Mouse (Mus musculus) left cerebral cortex, postnatal 10 days (tissue): ENCODE results near the gene Rad51c. TPM values are rescaled to one million over a fixed set of nuclear protein-coding genes. Genes with fewer than 3 reads are reported as not detected.
"Not testable (repeated sequence)": the region's sequence is repeated elsewhere in the genome, so short reads cannot be mapped to it uniquely, and the experiment has no call there.

ENCODE experiments used
- DNase-seq, 2 experiments: peaks; one replicate each; pipeline ENCODE4 v3.0.0; 2021 to 2022; ENCODE audit warnings: low spot score in 2 of 2, mixed read lengths in 1 of 2; ENCODE audit errors: extremely low spot score in 1 of 2
- intact Hi-C: fragments of 180-260 bp; cut with DNase I; formaldehyde crosslinking; loops from one replicate; pipeline ENCODE4 v1.15.1; 2025
- total RNA-seq, 2 experiments: library from RNA; stranded (reverse); gene quantifications; 2 replicates each; pipeline ENCODE4 v1.2.3; 2021

Rad51c gene
- total RNA-seq: 1 to 10 TPM; 3.4 to 4.8 TPM

- intact Hi-C loops: loop anchor here (5.0 kb wide), 1 partner anchor 188 kb away; no protein-coding TSS in a partner anchor
- DNase-seq: peak in 1 of 2 experiments; percentile 57
These were observed at the start of gene Rad51c, which contains the start of gene Tex14 for GRCm38 (mm10) chr11:87404876-87405275. Gene Rad51c (minus strand): TSS chr11:87404954. Gene Tex14 (plus strand): TSS chr11:87405065.

DNA sequence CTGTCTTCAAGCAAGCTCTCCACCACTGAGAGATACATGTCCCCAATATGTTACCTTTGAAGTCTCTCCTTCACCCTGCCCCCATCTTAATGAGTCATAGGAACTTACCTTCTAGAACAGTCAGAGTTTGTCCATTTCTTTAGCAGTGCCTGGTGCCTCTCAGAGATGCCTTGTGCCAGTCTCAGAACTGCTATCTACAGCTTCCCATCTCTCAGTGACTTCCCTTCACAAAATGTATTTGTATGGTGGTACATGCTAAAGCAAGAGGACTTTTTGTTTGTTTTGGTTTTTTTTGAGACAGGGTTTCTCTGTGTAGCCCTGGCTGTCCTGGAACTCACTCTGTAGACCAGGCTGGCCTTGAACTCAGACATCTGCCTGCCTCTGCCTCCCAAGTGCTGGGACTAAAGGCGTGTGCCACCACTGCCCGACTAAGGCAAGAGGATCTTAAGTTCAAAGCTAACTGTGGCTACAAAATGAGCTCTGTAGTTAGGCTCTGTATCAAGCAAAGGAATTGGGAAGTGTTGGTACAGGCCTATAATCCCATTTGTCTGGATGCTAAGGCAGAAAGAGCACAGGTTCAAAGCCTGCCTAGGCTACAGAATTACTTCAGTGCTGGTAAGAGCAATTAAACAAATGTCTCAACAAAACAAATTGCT lies 49.4 kb upstream of the Rad51c start:
- intact Hi-C loops: no loop called here
- no peak for DNase-seq

DNA sequence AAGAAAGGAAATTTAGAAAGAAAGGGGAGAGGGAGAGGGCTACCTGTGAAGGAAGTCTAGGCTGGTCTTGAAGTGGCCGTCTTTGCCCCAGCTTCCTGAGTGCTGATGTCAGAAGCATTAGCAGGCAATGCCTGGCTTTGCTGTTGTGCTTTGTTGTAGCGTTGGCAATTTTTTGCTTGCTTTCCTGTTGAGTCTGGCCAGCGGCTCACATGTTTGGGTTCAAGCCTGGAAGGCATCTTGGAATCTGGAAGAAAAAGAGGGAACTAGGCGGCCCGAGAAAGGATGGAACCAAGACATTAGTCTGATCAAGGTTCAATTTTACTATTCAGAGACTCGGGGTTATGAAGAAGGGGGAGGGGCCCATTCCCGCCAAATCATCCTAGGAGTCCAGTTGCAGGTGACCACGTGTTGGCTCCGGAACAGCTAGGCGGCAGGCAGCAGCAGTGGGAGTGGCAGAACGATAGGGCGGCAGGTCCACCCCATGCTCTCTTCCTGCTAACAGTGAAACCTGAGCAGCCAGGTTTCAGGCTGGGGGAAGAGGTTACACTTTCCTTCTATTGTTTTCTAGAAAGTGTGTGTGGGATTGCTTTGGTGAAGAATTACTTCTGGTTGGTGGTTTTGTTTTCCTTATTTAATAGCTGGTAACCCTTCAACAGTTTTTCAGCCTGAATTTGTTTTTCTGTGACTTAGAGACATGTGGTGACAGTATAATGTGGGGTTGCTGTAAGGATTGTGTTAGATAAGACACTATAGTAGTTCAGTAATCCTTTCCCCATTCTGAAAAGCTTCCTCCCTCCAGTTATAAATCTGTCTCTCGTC lies 48.7 kb upstream of the Rad51c start:
- intact Hi-C loops: no loop called here
- DNase-seq: no peak

DNA sequence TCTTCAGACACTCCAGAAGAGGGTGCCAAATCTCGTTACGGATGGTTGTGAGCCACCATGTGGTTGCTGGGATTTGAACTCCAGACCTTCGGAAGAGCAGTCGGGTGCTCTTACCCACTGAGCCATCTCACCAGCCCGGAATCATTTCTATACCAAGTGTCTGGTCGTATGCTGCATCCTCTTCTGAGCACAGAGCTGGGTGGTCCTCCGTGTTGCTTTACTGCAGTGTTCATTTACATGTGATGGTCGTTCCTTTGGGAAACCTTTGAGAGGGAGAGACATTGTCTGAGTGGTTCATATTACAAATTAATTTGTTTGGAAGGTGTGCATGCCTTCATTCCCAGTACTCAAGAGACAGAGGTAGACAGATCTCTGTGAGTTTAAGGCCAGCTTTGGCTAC lies 48.0 kb upstream of the Rad51c start:
- DNase-seq, intact Hi-C loops: not testable (repeated sequence)

DNA sequence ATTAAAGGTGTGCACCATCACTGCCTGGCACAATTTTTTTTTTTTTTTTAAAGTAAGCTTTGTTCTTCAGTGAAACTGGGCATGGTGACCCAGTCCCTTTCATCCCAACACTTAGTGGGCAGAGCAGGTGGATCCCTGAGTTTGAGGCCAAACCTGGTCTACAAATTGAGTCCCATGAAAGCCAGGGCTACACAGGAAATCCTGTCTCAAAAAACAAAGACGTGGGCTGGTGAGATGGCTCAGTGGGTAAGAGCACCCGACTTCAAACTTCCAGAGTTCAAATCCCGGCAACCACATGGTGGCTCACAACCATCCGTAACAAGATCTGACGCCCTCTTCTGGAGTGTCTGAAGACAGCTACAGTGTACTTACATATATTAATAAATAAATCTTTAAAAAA lies 45.1 kb upstream of the Rad51c start:
- DNase-seq, intact Hi-C loops: not testable (repeated sequence)

- intact Hi-C loops: no loop called here
- no peak for DNase-seq
These were observed 44.4 kb upstream of the Rad51c start for GRCm38 (mm10) chr11:87449200-87449547.

DNA sequence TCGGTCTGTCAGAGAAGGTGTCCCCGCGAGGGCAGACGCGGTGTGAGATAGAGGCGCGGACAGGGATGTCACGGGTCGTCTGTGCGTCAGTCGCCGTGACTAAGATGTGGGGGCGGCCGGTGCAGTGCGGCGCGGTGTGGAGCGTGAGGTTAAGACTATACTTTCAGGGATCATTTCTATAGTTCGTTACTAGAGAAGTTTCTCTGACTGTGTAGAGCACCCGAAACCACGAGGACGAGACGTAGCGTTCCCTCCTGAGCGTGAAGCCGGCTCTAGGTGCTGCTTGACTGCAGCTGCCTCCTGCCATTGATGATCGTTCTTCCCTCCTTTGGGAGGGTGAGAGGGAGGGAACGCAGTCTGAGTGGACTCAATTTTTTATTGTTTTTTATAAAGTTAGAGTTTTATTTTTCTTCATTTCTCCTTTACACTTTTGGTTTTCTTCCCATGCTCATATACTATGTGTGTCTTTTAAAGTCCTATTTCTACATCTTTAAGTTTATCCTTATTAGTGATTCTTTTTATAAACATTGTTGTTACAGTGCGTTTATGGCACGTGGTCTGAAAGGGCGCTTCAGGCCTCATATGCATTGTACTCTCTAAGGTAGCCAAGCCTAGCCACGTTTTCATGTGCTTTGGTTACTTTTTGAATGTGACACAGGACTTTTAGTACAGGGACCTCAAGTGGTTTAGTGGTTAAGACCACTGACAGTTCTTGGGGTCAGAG lies 43.9 kb upstream of the Rad51c start:
- intact Hi-C loops: not testable (repeated sequence)
- peak; percentile 63 to 76 for DNase-seq

- intact Hi-C loops: not testable (repeated sequence)
- peak; percentile 93 to 94 for DNase-seq
These were observed 43.3 kb upstream of the Rad51c start for GRCm38 (mm10) chr11:87448081-87448475.

DNA sequence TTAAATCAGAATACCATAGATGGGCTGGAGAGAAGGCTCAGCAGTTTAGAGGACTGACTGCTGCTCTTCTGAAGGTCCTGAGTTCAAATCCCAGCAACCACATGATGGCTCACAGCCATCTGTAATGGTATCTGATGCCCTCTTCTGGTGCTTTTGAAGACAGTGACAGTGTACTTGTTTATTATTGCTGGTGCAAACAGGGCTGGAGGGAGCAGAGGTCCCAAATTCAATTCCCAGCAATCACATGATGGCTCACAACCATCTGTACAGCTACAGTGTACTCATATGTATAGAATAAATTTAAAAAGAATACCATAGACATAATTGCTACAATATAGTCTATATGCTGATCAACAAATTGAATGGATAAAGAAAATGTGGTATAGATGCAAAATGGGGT lies 42.7 kb upstream of the Rad51c start:
- intact Hi-C loops: no loop called here
- DNase-seq: no peak

GRCm38 (mm10) chr11:87446159-87446558 lies 41.4 kb upstream of the Rad51c start:
- no peak for DNase-seq
- intact Hi-C loops: no loop called here

DNA sequence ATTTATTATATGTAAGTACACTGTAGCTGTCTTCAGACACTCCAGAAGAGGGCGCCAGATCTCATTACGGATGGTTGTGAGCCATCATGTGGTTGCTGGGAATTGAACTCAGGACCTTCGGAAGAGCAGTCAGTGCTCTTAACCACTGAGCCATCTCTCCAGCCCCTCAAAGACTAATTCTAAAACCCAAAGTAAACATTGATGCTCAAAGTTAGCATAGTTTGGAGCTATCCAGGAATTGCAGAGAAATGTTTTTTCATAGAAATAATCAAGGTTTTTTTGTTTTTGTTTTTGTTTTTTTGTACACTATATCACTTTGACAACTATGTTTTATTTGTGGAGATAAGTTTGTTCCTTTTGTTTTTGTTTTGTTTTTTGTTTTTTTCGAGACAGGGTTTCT lies 40.8 kb upstream of the Rad51c start:
- intact Hi-C loops, DNase-seq: not testable (repeated sequence)

GRCm38 (mm10) chr11:87444735-87445428 lies 40.1 kb upstream of the Rad51c start:
- peak in 1 of 2 experiments; percentile 23 for DNase-seq
- intact Hi-C loops: no loop called here

DNA sequence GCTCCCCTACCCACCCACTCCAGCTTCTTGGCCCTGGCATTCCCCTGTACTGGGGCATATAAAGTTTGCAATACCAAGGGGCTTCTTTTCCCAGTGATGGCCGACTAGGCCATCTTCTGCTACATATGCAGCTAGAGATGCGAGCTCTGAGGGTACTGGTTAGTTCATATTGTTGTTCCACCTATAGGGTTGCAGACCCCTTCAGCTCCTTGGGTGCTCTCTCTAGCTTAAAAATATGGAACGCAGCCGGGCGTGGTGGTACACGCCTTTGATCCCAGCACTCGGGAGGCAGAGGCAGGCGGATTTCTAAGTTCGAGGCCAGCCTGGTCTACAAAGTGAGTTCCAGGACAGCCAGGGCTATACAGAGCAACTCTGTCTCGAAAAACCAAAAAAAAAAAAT lies 39.3 kb upstream of the Rad51c start:
- DNase-seq, intact Hi-C loops: not testable (repeated sequence)

DNA sequence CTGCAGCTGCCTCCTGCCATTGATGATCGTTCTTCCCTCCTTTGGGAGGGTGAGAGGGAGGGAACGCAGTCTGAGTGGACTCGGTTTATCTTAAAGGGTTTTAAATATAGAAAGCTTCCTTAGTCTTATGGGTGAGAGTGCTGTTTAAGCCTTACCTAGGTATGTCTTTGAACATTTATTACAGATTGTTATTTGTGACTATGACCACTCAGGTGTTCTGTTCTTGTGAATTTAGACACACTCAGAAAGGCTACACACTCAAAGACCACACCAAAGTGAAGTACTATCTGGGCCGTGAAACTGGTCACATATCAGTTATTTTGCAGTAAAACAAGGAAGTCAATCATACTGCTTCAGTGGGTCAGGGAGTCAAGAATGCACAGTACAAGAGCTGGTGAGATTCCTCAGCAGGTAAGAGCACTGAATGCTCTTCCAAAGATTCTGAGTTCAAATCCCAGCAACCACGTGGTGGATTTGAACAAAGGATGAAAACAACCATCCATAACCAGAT lies 38.7 kb upstream of the Rad51c start:
- intact Hi-C loops: loop anchor here (2.0 kb wide), 1 partner anchor 17 kb away; no protein-coding TSS in a partner anchor

GRCm38 (mm10) chr11:87442643-87443372 lies 38.1 kb upstream of the Rad51c start:
- intact Hi-C loops: loop anchor here (2.0 kb wide), 1 partner anchor 16 kb away; no protein-coding TSS in a partner anchor
- DNase-seq: peak; percentile 67 to 84

More for the DNA sequence above, 38.7 kb upstream of the Rad51c start:
- peak; percentile 54 to 82 for DNase-seq

DNA sequence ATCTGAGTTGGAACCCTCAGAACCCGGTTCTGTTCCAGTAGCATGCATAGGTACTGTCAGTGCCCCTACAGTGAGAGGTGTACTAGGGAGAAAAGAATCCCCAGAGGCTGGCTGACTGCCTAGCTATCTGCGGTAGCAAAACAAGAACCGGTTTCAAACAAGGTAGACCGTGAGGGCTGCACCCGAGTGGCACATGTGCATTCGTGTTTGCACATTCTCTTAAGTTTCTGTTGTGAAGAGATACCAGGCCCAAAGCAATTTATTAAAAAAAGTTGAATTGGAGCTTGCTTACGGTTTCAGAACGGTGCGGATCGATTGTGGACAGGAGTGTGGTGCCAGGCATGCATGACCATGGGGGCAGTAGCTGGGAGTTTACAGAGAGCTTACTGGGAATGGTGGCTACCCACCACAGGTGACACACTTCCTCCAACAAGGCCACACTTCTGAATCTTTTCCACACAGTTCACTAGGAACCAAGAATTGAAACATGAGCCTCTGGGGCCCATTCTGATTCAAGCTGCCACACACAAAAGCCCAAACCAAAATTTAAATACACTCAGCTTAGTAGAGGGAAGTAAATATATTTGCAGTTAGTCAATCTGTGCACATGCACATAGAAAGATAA lies 35.2 kb upstream of the Rad51c start:
- intact Hi-C loops: no loop called here
- no peak for DNase-seq
